Mouse (Mus musculus): ENCODE results near the gene Ttc41.
A peak's percentile ranks its signal among the peaks of the same experiment; 100 is the strongest.
"Not testable (repeated sequence)": the region's sequence is repeated elsewhere in the genome, so short reads cannot be mapped to it uniquely, and the experiment has no call there.

The Ttc41 gene

GRCm38 (mm10) chr10:86705318-86705921 lies at the start of gene Ttc41, which contains the start of gene Hsp90b1:
Gene Ttc41 (plus strand): TSS chr10:86705811.
Gene Hsp90b1 (minus strand): TSS chr10:86705509.
- peak; percentile 93 for DNase-seq (ENCODE audit: low spot score)

GRCm38 (mm10) chr10:86670550-86670949 lies 35.1 kb upstream of the Ttc41 start:
- DNase-seq (ENCODE audit: low spot score), result not testable (repeated sequence)

- DNase-seq (ENCODE audit: low spot score), result not testable (repeated sequence)
Observed at GRCm38 (mm10) chr10:86684797-86685178, 20.8 kb upstream of the Ttc41 start.

- DNase-seq (ENCODE audit: low spot score), result peak; percentile 26
Observed at GRCm38 (mm10) chr10:86685179-86686016, 20.2 kb upstream of the Ttc41 start.

GRCm38 (mm10) chr10:86686017-86686360 lies 19.6 kb upstream of the Ttc41 start:
- not testable (repeated sequence) for DNase-seq (ENCODE audit: low spot score)

GRCm38 (mm10) chr10:86700251-86700650 lies 5.4 kb upstream of the Ttc41 start:
- no peak for DNase-seq (ENCODE audit: low spot score)

GRCm38 (mm10) chr10:86700973-86701372 lies 4.6 kb upstream of the Ttc41 start:
- DNase-seq (ENCODE audit: low spot score), result no peak

- DNase-seq (ENCODE audit: low spot score), result no peak
Observed at GRCm38 (mm10) chr10:86702312-86702920, 3.2 kb upstream of the Ttc41 start.

- no peak for DNase-seq (ENCODE audit: low spot score)
Observed at GRCm38 (mm10) chr10:86703375-86703774, 2.2 kb upstream of the Ttc41 start.

- no peak for DNase-seq (ENCODE audit: low spot score)
Observed at GRCm38 (mm10) chr10:86704141-86704540, 1.5 kb upstream of the Ttc41 start.

GRCm38 (mm10) chr10:86704589-86705191 lies 921 bp upstream of the Ttc41 start:
- no peak for DNase-seq (ENCODE audit: low spot score)

- no peak for DNase-seq (ENCODE audit: low spot score)
Observed at GRCm38 (mm10) chr10:86705922-86706752, 526 bp downstream of the Ttc41 start.

- DNase-seq (ENCODE audit: low spot score), result no peak
Observed at GRCm38 (mm10) chr10:86707134-86707533, 1.5 kb downstream of the Ttc41 start.

GRCm38 (mm10) chr10:86712156-86712555 lies 6.5 kb downstream of the Ttc41 start:
- DNase-seq (ENCODE audit: low spot score), result no peak

GRCm38 (mm10) chr10:86727548-86727980 lies 22.0 kb downstream of the Ttc41 start:
- DNase-seq (ENCODE audit: low spot score), result no peak

- no peak for DNase-seq (ENCODE audit: low spot score)
Observed at GRCm38 (mm10) chr10:86728176-86728575, 22.6 kb downstream of the Ttc41 start.

GRCm38 (mm10) chr10:86730823-86731499 lies 25.4 kb downstream of the Ttc41 start:
- DNase-seq (ENCODE audit: low spot score), result peak; percentile 40

- DNase-seq (ENCODE audit: low spot score), result no peak
Observed at GRCm38 (mm10) chr10:86731500-86731863, 25.9 kb downstream of the Ttc41 start.

- no peak for DNase-seq (ENCODE audit: low spot score)
Observed at GRCm38 (mm10) chr10:86735036-86735435, 29.4 kb downstream of the Ttc41 start.

- no peak for DNase-seq (ENCODE audit: low spot score)
Observed at GRCm38 (mm10) chr10:86742918-86743317, 37.3 kb downstream of the Ttc41 start.

- DNase-seq (ENCODE audit: low spot score), result no peak
Observed at GRCm38 (mm10) chr10:86744306-86744705, 38.7 kb downstream of the Ttc41 start.

Data from urinary bladder, postnatal 10 days (tissue).